Mouse (Mus musculus): ENCODE results near the gene Egflam. TPM values are rescaled to one million over a fixed set of nuclear protein-coding genes. Genes with fewer than 3 reads are reported as not detected.

The Egflam gene
- total RNA-seq, 2 experiments from 2014 or later = not detected

DNA sequence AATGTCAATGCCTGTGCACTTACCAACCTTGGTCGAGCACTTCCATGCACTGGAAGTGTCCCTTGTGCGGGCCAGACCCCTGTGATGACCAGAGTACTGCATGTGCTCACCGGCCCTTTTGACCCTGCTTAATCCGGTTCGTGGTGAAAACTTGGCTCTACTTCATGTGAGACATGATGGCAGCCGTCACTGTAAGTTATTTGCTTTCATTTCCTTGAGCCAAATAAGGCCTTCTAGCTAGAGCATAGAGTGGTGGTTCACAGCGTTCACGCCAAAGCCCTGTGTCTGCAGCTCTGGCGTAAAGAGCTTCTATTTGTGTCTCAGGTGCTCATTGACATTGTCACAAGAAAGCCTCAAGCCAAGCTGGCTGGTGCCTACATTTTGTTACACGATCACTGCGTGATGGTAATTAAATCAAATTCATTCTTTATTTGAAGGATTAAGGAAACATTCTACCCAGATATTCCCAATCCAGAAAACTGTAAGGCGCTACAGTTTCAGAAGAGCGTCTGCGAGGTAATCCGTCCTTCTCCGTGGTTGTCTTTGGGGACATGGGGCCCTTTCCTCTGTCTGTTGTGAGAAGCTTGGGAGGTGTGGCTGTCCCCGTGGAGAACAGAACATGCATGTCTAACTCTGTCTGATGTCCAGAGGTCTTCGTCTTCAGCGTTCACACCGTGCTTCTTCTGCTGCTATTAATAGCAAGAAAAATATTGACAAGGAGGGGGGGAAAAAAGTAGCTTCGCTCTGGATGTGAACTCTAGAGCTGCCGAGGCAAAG is 208.3 kb downstream of the Egflam start:
- no peak for ATAC-seq (replicated peaks; ENCODE audit: poor library complexity, severe bottlenecking)

- no peak for ATAC-seq (replicated peaks; ENCODE audit: poor library complexity, severe bottlenecking)
Observed at GRCm38 (mm10) chr15:7187682-7188081, 210.5 kb downstream of the Egflam start.

GRCm38 (mm10) chr15:7180576-7180975 is 217.6 kb downstream of the Egflam start:
- ATAC-seq (replicated peaks; ENCODE audit: poor library complexity, severe bottlenecking) = no peak

DNA sequence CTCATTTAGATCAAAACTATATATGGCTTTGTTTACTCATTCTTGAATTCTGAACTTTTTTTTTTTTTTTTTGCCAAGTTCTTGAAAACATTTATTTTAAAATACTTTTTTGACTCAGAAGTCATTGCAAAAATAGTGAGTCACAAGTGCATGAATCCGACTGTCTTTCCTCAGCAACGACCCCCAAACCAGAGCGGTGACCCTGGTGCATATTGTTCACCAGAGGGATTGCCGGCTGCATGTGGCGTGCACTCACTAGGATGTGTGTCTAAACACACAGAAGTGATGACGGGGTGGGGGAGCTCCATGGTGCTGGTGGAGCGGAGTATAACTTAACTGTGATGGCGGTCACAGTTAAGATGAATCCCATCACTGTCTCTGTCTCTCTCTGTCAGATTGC is 224.4 kb downstream of the Egflam start:
- ATAC-seq (replicated peaks; ENCODE audit: poor library complexity, severe bottlenecking) = no peak

GRCm38 (mm10) chr15:7173346-7173745 is 224.8 kb downstream of the Egflam start:
- ATAC-seq (replicated peaks; ENCODE audit: poor library complexity, severe bottlenecking) = no peak

DNA sequence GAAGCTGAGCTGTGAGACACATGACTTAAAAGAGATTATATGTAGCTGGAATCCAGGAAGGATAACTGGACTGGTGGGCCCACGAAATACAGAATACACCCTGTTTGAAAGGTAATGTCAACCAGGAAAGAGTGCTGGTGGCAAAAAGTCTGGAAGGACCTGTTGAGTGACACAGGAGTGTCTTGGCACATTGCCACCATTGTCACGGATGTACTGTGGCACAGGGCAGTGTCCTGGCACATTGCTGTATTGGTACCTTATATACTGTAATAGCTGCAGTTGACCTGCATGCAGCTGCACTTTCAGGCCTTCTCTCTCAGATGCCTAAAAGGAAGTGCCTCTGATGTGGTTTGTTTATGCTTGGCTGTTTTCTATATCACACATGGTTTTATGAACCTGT is 225.3 kb downstream of the Egflam start:
- ATAC-seq (replicated peaks; ENCODE audit: poor library complexity, severe bottlenecking) = no peak

- ATAC-seq (replicated peaks; ENCODE audit: poor library complexity, severe bottlenecking) = no peak
Observed at GRCm38 (mm10) chr15:7167906-7168532, 230.2 kb downstream of the Egflam start.

GRCm38 (mm10) chr15:7167238-7167905 is 230.8 kb downstream of the Egflam start:
- ATAC-seq (replicated peaks; ENCODE audit: poor library complexity, severe bottlenecking) = no peak

- ATAC-seq (replicated peaks; ENCODE audit: poor library complexity, severe bottlenecking) = no peak
Observed at GRCm38 (mm10) chr15:7166735-7167134, 231.5 kb downstream of the Egflam start.

- no peak for ATAC-seq (replicated peaks; ENCODE audit: poor library complexity, severe bottlenecking)
Observed at GRCm38 (mm10) chr15:7163851-7164250, 234.3 kb downstream of the Egflam start.

- no peak for ATAC-seq (replicated peaks; ENCODE audit: poor library complexity, severe bottlenecking)
Observed at GRCm38 (mm10) chr15:7160321-7160720, 237.9 kb downstream of the Egflam start.

DNA sequence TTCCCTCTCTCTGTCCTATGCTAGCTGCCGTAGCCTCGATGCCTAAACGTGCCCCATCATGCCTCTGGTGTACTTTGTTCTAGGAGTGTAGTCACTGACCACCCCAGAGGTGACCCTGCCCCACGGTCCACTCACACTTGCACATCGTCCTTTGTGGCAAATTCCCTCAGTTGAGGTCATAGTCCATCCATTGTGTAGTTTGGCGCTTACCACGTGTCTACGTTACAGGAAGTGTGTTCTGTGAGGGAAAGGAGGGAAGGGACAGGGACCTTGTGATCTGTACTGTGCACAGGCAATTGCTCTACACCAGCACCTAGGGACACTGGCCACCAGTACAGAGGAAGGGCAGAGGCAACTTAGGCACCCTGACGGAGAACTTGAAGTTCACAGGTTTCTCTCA is 238.3 kb downstream of the Egflam start:
- no peak for ATAC-seq (replicated peaks; ENCODE audit: poor library complexity, severe bottlenecking)

DNA sequence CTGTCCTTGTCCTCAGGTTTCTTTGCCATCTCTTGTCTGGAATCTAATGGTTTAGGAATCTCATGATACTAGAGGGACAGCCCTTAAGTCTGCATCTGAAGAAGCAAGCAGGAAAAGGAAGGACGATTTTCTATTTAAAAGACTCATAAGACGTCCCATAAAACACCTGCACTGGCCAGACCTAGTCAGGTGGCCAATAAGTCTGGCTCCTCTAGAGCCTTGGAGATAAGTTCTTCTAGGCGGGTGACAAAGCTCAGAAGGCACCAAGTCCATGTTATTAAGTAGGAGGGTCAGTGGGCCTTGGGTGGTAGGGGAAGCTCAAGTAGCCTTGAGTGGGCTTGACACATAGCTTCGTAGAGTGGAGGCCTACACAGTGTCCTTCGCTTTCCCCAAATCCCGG is 240.5 kb downstream of the Egflam start:
- ATAC-seq (replicated peaks; ENCODE audit: poor library complexity, severe bottlenecking) = no peak
